Mouse (Mus musculus) ES-Bruce4 (cell line): ENCODE measurements around the gene Sdc4. TPM values are rescaled to one million over a fixed set of nuclear protein-coding genes. Genes with fewer than 3 reads are reported as not detected.

Experiments used
- H3K27ac ChIP-seq: 2 replicates; pipeline ENCODE4 v1.5.1; 2012; ENCODE audit warnings: low read length, inconsistent platforms; ENCODE audit not compliant: insufficient read depth
- H3K27me3 ChIP-seq: 2 replicates; pipeline ENCODE4 v1.6.1; 2012; ENCODE audit warnings: mild to moderate bottlenecking, low read length, inconsistent platforms; ENCODE audit not compliant: control insufficient read depth, poor library complexity, insufficient read depth, severe bottlenecking
- H3K36me3 ChIP-seq: 2 replicates; pipeline ENCODE4 v1.6.1; 2012; ENCODE audit warnings: inconsistent platforms, mild to moderate bottlenecking, low read length, moderate library complexity; ENCODE audit not compliant: control insufficient read depth, poor library complexity, insufficient read depth, severe bottlenecking
- H3K4me1 ChIP-seq: one replicate; pipeline ENCODE4 v1.8.1; 2011; ENCODE audit warnings: low read length; ENCODE audit not compliant: control insufficient read depth, insufficient read depth
- H3K4me3 ChIP-seq: 2 replicates; pipeline ENCODE4 v1.5.1; 2011; ENCODE audit warnings: low read depth, mild to moderate bottlenecking, low read length
- H3K9ac ChIP-seq: 2 replicates; pipeline ENCODE4 v1.6.1; 2012; ENCODE audit warnings: low read depth, mild to moderate bottlenecking, inconsistent platforms; ENCODE audit not compliant: poor library complexity, severe bottlenecking
- H3K9me3 ChIP-seq: replicated peaks from 2 replicates; pipeline ENCODE4 v1.6.1; 2012; ENCODE audit warnings: mild to moderate bottlenecking, low read length, inconsistent platforms; ENCODE audit not compliant: control insufficient read depth, poor library complexity, insufficient read depth, severe bottlenecking
- CTCF ChIP-seq: IDR thresholded peaks from one replicate; pipeline ENCODE4 v1.8.1; 2011; ENCODE audit warnings: low read depth, low read length
- EP300 ChIP-seq: IDR thresholded peaks from 2 replicates; pipeline ENCODE4 v1.6.1; 2011; ENCODE audit warnings: low read depth, low read length; ENCODE audit not compliant: insufficient read depth
- POLR2A ChIP-seq: IDR thresholded peaks from one replicate; pipeline ENCODE4 v1.8.1; 2011; ENCODE audit warnings: low read length; ENCODE audit not compliant: insufficient read depth
- polyA plus RNA-seq: library from polyadenylated mRNA; stranded (reverse); fragments of >200 nt; gene quantifications from 2 replicates; pipeline ENCODE4 v1.2.4, GENCODE M21; 2011; ENCODE audit warnings: low read depth; ENCODE audit not compliant: missing spikeins, insufficient read depth, insufficient read length

The Sdc4 gene
- polyA plus RNA-seq, 1 experiment = 213 TPM

DNA sequence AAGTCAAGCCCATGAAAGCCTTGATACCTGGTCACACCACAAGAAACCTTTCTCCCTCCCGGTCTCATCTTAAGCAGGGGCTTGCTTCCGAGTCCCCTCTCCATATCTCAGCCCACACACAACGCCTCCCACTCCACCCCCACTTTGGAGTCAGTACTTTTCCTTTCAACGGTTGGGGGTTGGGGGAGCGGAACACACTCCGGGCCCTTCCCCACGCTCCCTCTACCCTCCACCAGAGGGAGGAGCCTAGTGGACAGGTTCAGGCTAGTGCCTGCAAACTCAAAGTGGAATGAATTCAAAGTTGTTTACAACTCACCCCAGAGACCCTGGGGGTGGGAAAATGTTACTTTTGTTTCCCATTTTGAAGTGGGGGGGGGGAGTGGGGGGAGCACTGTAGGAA is 13.0 kb downstream of the Sdc4 start:
- TF ChIP-seq EP300 = no peak; the same call in 1 of the 2 replicates
- Histone ChIP-seq H3K36me3 (peaks cover 26% of the 10 kb centered on the region), H3K27ac (peak overlapping the region; percentile 40), H3K4me3 (peak overlapping the region; percentile 26), H3K9me3 (no peaks in the 10 kb centered on the region), H3K9ac (peak overlapping the region; percentile 58), H3K27me3 (no peaks in the 10 kb centered on the region), H3K4me1 (peaks cover 25% of the 10 kb centered on the region)

DNA sequence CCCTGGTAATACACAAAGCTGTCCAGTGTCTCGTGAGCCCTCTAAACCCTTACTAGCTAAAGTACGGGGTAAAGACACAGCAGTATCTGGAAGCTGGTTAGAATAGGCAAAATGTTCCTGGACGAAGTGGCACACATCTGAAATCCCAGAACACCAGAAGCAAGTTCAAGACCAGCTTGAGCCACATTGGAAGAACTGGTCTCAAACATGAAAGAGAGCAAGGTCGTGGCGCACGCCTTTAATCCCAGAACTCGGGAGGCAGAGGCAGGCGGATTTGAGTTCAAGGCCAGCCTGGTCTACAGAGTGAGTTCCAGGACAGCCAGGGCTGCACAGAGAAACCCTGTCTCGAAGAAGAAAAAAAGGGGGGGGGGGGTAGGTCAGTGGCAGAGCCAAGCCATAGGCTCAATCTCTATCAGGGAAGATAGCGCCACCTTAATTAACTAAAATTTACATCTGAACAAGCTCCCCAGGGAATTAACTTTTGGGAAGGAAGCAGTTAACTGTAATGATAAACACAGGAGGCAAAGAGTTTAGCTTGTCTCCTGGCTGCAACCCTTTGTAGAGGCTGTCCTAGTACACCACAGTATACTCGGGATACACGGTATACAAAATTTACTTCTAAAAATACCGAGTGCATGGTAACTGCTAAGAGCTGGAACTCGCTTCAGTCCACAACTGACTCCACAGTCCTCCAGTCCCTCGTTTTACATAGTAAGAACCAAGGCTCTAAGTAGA is 13.6 kb downstream of the Sdc4 start:
- peaks cover 18% of the 10 kb centered on the region for H3K4me1 ChIP-seq
- TF ChIP-seq EP300 (no peak), POLR2A (no peak), CTCF (no peak)

DNA sequence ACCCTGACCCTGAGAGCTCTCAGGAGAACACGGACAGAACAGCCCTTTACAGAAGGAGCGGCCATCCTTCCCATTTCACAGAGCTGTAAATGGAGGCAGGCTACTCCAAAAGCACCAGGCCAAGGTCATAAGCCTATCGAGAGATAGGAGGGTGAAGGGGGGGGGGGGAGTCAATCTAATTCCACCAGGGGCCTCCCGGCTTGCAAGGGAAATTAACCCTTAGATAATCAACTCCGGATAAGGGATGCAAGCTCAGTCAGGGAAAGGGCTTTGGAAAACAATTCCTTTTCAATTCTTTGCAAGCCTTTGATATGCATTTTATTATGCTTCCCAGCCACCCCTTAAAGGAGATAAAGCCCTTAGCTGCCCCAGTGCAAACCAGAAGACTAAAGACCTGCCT is 15.2 kb downstream of the Sdc4 start:
- H3K4me1 ChIP-seq = peaks cover 14% of the 10 kb centered on the region
- peaks cover 41% of the 10 kb centered on the region for H3K36me3 ChIP-seq
- H3K27ac ChIP-seq = no peak overlapping the region
- H3K9me3 ChIP-seq = no peaks in the 10 kb centered on the region
- H3K27me3 ChIP-seq = no peaks in the 10 kb centered on the region
- H3K9ac ChIP-seq = no peak overlapping the region
- TF ChIP-seq POLR2A = no peak
- TF ChIP-seq EP300 = no peak
- TF ChIP-seq CTCF = no peak
- no peak overlapping the region for H3K4me3 ChIP-seq

More for the DNA sequence above, 13.6 kb downstream of the Sdc4 start:
- no peaks in the 10 kb centered on the region for H3K9me3 ChIP-seq
- H3K9ac ChIP-seq = 0 out of 2 replicates have a peak overlapping the region, but pooled peaks have one; percentile 58
- H3K4me3 ChIP-seq = peak overlapping the region; percentile 9
- H3K36me3 ChIP-seq = peaks cover 32% of the 10 kb centered on the region
- H3K27ac ChIP-seq = peak overlapping the region; percentile 40
- H3K27me3 ChIP-seq = no peaks in the 10 kb centered on the region

DNA sequence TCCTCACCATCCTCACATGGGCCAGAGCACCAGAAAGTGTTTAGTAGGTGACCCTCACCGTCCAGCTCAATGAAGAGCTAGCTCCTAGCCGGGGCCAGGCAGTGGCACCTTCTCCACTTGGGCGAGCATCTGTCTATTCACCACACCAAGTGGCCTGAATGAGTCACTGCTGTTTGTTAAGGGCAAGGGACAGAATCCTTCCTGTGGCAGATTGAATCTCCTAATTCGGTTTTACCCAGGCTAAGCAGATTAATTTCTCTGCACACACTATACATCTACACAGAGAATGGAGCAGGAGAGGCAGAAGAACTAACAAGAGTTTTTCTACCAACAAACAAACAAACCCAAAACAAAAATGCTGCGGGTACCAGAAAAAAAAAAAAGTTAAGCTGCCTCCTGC is 16.7 kb downstream of the Sdc4 start:
- Histone ChIP-seq H3K27ac (no peak overlapping the region), H3K36me3 (peaks cover 43% of the 10 kb centered on the region), H3K27me3 (no peaks in the 10 kb centered on the region), H3K4me1 (peaks cover 11% of the 10 kb centered on the region), H3K4me3 (no peak overlapping the region), H3K9ac (no peak overlapping the region), H3K9me3 (no peaks in the 10 kb centered on the region)
- TF ChIP-seq CTCF (no peak), EP300 (no peak), POLR2A (no peak)

DNA sequence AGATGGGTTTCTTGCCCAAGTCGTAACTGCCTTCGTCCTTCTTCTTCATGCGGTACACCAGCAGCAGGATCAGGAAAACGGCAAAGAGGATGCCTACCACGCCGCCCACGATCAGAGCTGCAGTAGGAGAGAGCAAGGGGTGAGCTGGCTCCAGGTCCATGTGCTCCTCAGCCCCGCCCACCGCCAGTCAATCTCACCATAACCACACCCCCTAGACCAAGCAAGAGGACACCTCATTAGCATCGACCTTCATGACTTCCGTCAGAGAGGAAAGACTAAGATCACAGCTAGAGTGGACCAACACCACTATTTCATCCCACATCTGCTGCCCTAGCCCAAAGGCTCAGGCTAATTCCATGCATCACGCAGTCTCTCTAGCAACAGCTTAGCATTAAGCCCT is 17.6 kb downstream of the Sdc4 start:
- Histone ChIP-seq H3K9ac (no peak overlapping the region), H3K4me3 (no peak overlapping the region), H3K27me3 (no peaks in the 10 kb centered on the region), H3K27ac (no peak overlapping the region), H3K4me1 (peaks cover 9% of the 10 kb centered on the region), H3K36me3 (peaks cover 43% of the 10 kb centered on the region), H3K9me3 (no peaks in the 10 kb centered on the region)
- no peak for TF ChIP-seq POLR2A
- no peak for TF ChIP-seq CTCF
- no peak for TF ChIP-seq EP300

DNA sequence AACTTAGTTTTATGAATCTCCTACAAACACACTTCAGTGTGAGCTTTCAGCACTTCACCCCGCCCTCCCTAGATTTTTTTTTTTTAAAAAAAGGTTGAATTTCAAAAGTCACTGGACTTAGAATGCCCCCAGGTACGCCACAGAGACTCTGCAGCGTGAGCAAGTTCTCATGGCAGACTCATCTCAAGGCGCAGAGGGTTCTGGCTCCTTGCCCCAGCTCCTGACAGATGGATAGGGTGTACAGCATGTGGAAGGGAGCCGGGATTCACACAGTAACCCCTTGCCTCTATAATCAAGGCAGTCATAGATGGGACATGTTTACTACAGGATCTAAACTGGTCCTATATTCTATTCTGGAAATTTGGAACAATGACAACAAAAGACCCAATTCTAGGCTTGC is 18.3 kb downstream of the Sdc4 start:
- peaks cover 7% of the 10 kb centered on the region for H3K4me1 ChIP-seq
- H3K4me3 ChIP-seq = no peak overlapping the region
- no peak overlapping the region for H3K9ac ChIP-seq
- no peak overlapping the region for H3K27ac ChIP-seq
- H3K9me3 ChIP-seq = no peaks in the 10 kb centered on the region
- TF ChIP-seq CTCF (no peak), EP300 (no peak), POLR2A (no peak)
- peaks cover 43% of the 10 kb centered on the region for H3K36me3 ChIP-seq
- no peaks in the 10 kb centered on the region for H3K27me3 ChIP-seq
